Mouse (Mus musculus) hindbrain, embryonic 14.5 days (tissue): ENCODE results near the gene Olfr690. TPM values are rescaled to one million over a fixed set of nuclear protein-coding genes. Genes with fewer than 3 reads are reported as not detected.
"Not testable (repeated sequence)": the region's sequence is repeated elsewhere in the genome, so short reads cannot be mapped to it uniquely, and the experiment has no call there.

ENCODE experiments used
- ATAC-seq: fragments of 200-750 bp; cut with Nextera tagmentation; 2 replicates; pipeline ENCODE4 v1.8.0; 2017; ENCODE audit warnings: moderate number of reproducible peaks, mild to moderate bottlenecking, moderate TSS enrichment, moderate library complexity; ENCODE audit not compliant: low FRiP score
- DNase-seq: peaks from one replicate; pipeline ENCODE4 v3.0.0-alpha.2; 2015; ENCODE audit warnings: low spot score
- H3K27ac ChIP-seq: fragments of 300-500 bp; sonication (generic); 2 replicates; pipeline ENCODE4 v1.5.1; 2014; ENCODE audit warnings: mild to moderate bottlenecking, moderate library complexity
- H3K27me3 ChIP-seq: fragments of 300-500 bp; sonication (generic); 2 replicates; pipeline ENCODE4 v1.6.1; 2014; ENCODE audit warnings: mild to moderate bottlenecking, low read length, mixed read lengths; ENCODE audit not compliant: control insufficient read depth, insufficient read depth
- H3K36me3 ChIP-seq: fragments of 300-500 bp; sonication (generic); replicated peaks from 2 replicates; pipeline ENCODE4 v1.6.1; 2014; ENCODE audit not compliant: control insufficient read depth, insufficient read depth
- H3K4me1 ChIP-seq: fragments of 300-500 bp; sonication (generic); replicated peaks from 2 replicates; pipeline ENCODE4 v1.6.1; 2014; ENCODE audit warnings: antibody characterized with exemption, low read length, mixed read lengths; ENCODE audit not compliant: control insufficient read depth, insufficient read depth
- H3K4me2 ChIP-seq: fragments of 300-500 bp; sonication (generic); replicated peaks from 2 replicates; pipeline ENCODE4 v1.6.1; 2014; ENCODE audit warnings: mild to moderate bottlenecking, moderate library complexity
- H3K4me3 ChIP-seq: fragments of 300-500 bp; sonication (generic); replicated peaks from 2 replicates; pipeline ENCODE4 v1.5.1; 2014; ENCODE audit warnings: mild to moderate bottlenecking, low read length
- H3K9ac ChIP-seq: fragments of 300-500 bp; sonication (generic); 2 replicates; pipeline ENCODE4 v1.6.1; 2014
- H3K9me3 ChIP-seq: fragments of 300-500 bp; sonication (generic); 2 replicates; pipeline ENCODE4 v1.6.1; 2016; ENCODE audit warnings: low read length; ENCODE audit not compliant: control insufficient read depth
- WGBS: fragments of 180-500 bp; shearing (Covaris S2); extraction: QIAGEN DNeasy Blood & Tissue Kit; methylation state at CpG from one replicate; pipeline ENCODE4 v1.1.7; 2014; 5-methylcytosine and 5-hydroxymethylcytosine counted together
- polyA plus RNA-seq: library from polyadenylated mRNA; unstranded; fragments of >200 nt; fragmentation: Nextera tagmentation; extraction: Ambion mirVana; gene quantifications from 2 replicates; pipeline ENCODE4 v1.2.1, GENCODE M21; 2014

Olfr690 gene
- polyA plus RNA-seq, 1 experiment from 2014 or later: not detected

GRCm38 (mm10) chr7:105356487-105356886 is 22.6 kb upstream of the Olfr690 start:
- not testable (repeated sequence) for H3K27me3 ChIP-seq, H3K36me3 ChIP-seq, H3K4me3 ChIP-seq, H3K9ac ChIP-seq, DNase-seq, H3K27ac ChIP-seq, H3K4me1 ChIP-seq, H3K9me3 ChIP-seq, H3K4me2 ChIP-seq
- peak; percentile 90 for ATAC-seq
- WGBS: 97% methylated on average over 1 of the region's 2 CpGs

- not testable (repeated sequence) for H3K9ac ChIP-seq, H3K27me3 ChIP-seq, H3K4me3 ChIP-seq, DNase-seq, H3K4me1 ChIP-seq, H3K4me2 ChIP-seq, H3K9me3 ChIP-seq, H3K36me3 ChIP-seq, H3K27ac ChIP-seq
- peak; percentile 55; the same call in 1 of the 2 replicates for ATAC-seq
- no CpG with 5 or more reads among the region's 5 CpGs for WGBS
Observed at GRCm38 (mm10) chr7:105356064-105356463, 22.2 kb upstream of the Olfr690 start.

GRCm38 (mm10) chr7:105342752-105343151 is 8.8 kb upstream of the Olfr690 start:
- WGBS: 75% methylated on average over 2 of the region's 2 CpGs
- no peaks in the 10 kb centered on the region for H3K36me3 ChIP-seq
- H3K9me3 ChIP-seq: no peaks in the 10 kb centered on the region
- DNase-seq (no peak), ATAC-seq (no peak)
- no peak overlapping the region for H3K4me3 ChIP-seq
- no peak overlapping the region for H3K9ac ChIP-seq
- H3K4me2 ChIP-seq: no peak overlapping the region
- no peak overlapping the region for H3K27ac ChIP-seq
- no peaks in the 10 kb centered on the region for H3K27me3 ChIP-seq
- no peaks in the 10 kb centered on the region for H3K4me1 ChIP-seq

- 57% methylated on average over 1 of the region's 1 CpGs for WGBS
- no peak within 1 kb of the TSS for H3K4me3 ChIP-seq
- no peaks in the 10 kb centered on the region for H3K9me3 ChIP-seq
- H3K9ac ChIP-seq: no peak within 1 kb of the TSS
- no peaks in the 10 kb centered on the region for H3K36me3 ChIP-seq
- H3K27ac ChIP-seq: no peak within 1 kb of the TSS
- no peaks in the 10 kb centered on the region for H3K27me3 ChIP-seq
- H3K4me2 ChIP-seq: no peak within 1 kb of the TSS
- no peaks in the 10 kb centered on the region for H3K4me1 ChIP-seq
- no peak for ATAC-seq
- no peak for DNase-seq
Observed at GRCm38 (mm10) chr7:105342170-105342569, 8.3 kb upstream of the Olfr690 start, which contains the start of gene Olfr691. Gene Olfr691, minus strand, starts transcription at chr7:105342270.

- Histone ChIP-seq H3K4me2 (no peak overlapping the region), H3K4me3 (no peak overlapping the region), H3K4me1 (no peaks in the 10 kb centered on the region), H3K36me3 (no peaks in the 10 kb centered on the region), H3K9ac (no peak overlapping the region), H3K27ac (no peak overlapping the region), H3K9me3 (no peaks in the 10 kb centered on the region), H3K27me3 (no peaks in the 10 kb centered on the region)
- ATAC-seq: no peak
- no peak for DNase-seq
- WGBS: 82% methylated on average over 2 of the region's 2 CpGs
Observed at GRCm38 (mm10) chr7:105325302-105325701, 8.6 kb downstream of the Olfr690 start.

GRCm38 (mm10) chr7:105310865-105311264 is 23.0 kb downstream of the Olfr690 start, which contains the start of gene Olfr689:
Gene Olfr689, plus strand, starts transcription at chr7:105311165.
- DNase-seq (no peak), ATAC-seq (no peak)
- no peak within 1 kb of the TSS for H3K4me3 ChIP-seq
- no peak within 1 kb of the TSS for H3K9ac ChIP-seq
- no peaks in the 10 kb centered on the region for H3K9me3 ChIP-seq
- H3K27me3 ChIP-seq: no peaks in the 10 kb centered on the region
- no peaks in the 10 kb centered on the region for H3K4me1 ChIP-seq
- 92% methylated on average over 1 of the region's 1 CpGs for WGBS
- H3K36me3 ChIP-seq: no peaks in the 10 kb centered on the region
- no peak within 1 kb of the TSS for H3K4me2 ChIP-seq
- H3K27ac ChIP-seq: no peak within 1 kb of the TSS

GRCm38 (mm10) chr7:105290051-105290450 is 43.9 kb downstream of the Olfr690 start:
- ATAC-seq (no peak), DNase-seq (no peak)
- H3K9ac ChIP-seq: no peak overlapping the region
- H3K4me3 ChIP-seq: no peak overlapping the region
- no peaks in the 10 kb centered on the region for H3K9me3 ChIP-seq
- H3K27ac ChIP-seq: no peak overlapping the region
- H3K4me2 ChIP-seq: no peak overlapping the region
- H3K4me1 ChIP-seq: no peaks in the 10 kb centered on the region
- H3K36me3 ChIP-seq: no peaks in the 10 kb centered on the region
- H3K27me3 ChIP-seq: no peaks in the 10 kb centered on the region

- DNase-seq (no peak), ATAC-seq (no peak)
- H3K4me2 ChIP-seq: no peak within 1 kb of the TSS
- no peak within 1 kb of the TSS for H3K27ac ChIP-seq
- no peaks in the 10 kb centered on the region for H3K27me3 ChIP-seq
- H3K9ac ChIP-seq: no peak within 1 kb of the TSS
- WGBS: 81% methylated on average over 6 of the region's 6 CpGs
- no peak within 1 kb of the TSS for H3K4me3 ChIP-seq
- H3K36me3 ChIP-seq: no peaks in the 10 kb centered on the region
- H3K9me3 ChIP-seq: no peaks in the 10 kb centered on the region
- no peaks in the 10 kb centered on the region for H3K4me1 ChIP-seq
Observed at GRCm38 (mm10) chr7:105287795-105288194, 46.1 kb downstream of the Olfr690 start, which contains the start of gene Olfr688. Gene Olfr688, plus strand, starts transcription at chr7:105288095.
